Mouse (Mus musculus) liver, embryonic 14.5 days (tissue): Measurements from ENCODE around the gene Cyp2w1. TPM values are rescaled to one million over a fixed set of nuclear protein-coding genes. Genes with fewer than 3 reads are reported as not detected.

ENCODE experiments used
- ATAC-seq: fragments of 200-750 bp; cut with Nextera tagmentation; 2 replicates; pipeline ENCODE4 v1.8.0; 2017; ENCODE audit warnings: moderate number of reproducible peaks, mild to moderate bottlenecking, moderate library complexity; ENCODE audit not compliant: insufficient read depth
- DNase-seq, 3 experiments: peaks; one replicate each; pipeline ENCODE4 v3.0.0-alpha.2; 2012 to 2013; ENCODE audit warnings: low read depth in 3 of 3, low spot score in 3 of 3
- H3K27ac ChIP-seq: fragments of 300-500 bp; sonication (generic); 2 replicates; pipeline ENCODE4 v1.5.1; 2014; ENCODE audit warnings: moderate library complexity, mild to moderate bottlenecking, control low read depth, inconsistent platforms
- H3K27me3 ChIP-seq: fragments of 300-500 bp; sonication (generic); 2 replicates; pipeline ENCODE4 v1.6.1; 2014; ENCODE audit warnings: mild to moderate bottlenecking, low read length, moderate library complexity; ENCODE audit not compliant: control insufficient read depth, insufficient read depth
- H3K36me3 ChIP-seq: fragments of 300-500 bp; sonication (generic); replicated peaks from 2 replicates; pipeline ENCODE4 v1.6.1; 2014; ENCODE audit warnings: low read depth; ENCODE audit not compliant: control insufficient read depth, insufficient read depth
- H3K4me1 ChIP-seq, 2 experiments: fragments of 200-500 bp in 1 of 2; fragments of 300-500 bp in 1 of 2; sonication (generic) in 1 of 2; replicated peaks; 2 replicates each; pipeline ENCODE4 v1.6.1; 2012 to 2014; ENCODE audit warnings: antibody characterized with exemption in 1 of 2, inconsistent platforms in 1 of 2, low read length in 1 of 2; ENCODE audit not compliant: control insufficient read depth in 2 of 2, insufficient read depth in 2 of 2
- H3K4me2 ChIP-seq: fragments of 300-500 bp; sonication (generic); 2 replicates; pipeline ENCODE4 v1.6.1; 2014; ENCODE audit warnings: low read depth, mild to moderate bottlenecking, control low read depth, moderate library complexity
- H3K4me3 ChIP-seq, 2 experiments: fragments of 200-500 bp in 1 of 2; fragments of 300-500 bp in 1 of 2; sonication (generic) in 1 of 2; 2 replicates each; pipeline ENCODE4 v1.5.1; 2012 to 2014; ENCODE audit warnings: low read depth in 2 of 2, low read length in 2 of 2, mild to moderate bottlenecking in 2 of 2, control low read depth in 1 of 2, inconsistent platforms in 1 of 2, moderate library complexity in 1 of 2; ENCODE audit not compliant: insufficient read depth in 1 of 2
- H3K9ac ChIP-seq: fragments of 300-500 bp; sonication (generic); replicated peaks from 2 replicates; pipeline ENCODE4 v1.6.1; 2014; ENCODE audit warnings: mild to moderate bottlenecking, control low read depth, moderate library complexity
- H3K9me3 ChIP-seq: fragments of 300-500 bp; sonication (generic); 2 replicates; pipeline ENCODE4 v1.6.1; 2016; ENCODE audit warnings: low read length, mixed read lengths; ENCODE audit not compliant: control insufficient read depth
- CTCF ChIP-seq: IDR thresholded peaks from 2 replicates; pipeline ENCODE4 v1.5.1; 2016; ENCODE audit warnings: antibody characterized with exemption, low read depth, control low read depth
- EP300 ChIP-seq: IDR thresholded peaks from 2 replicates; pipeline ENCODE4 v1.6.1; 2016; ENCODE audit warnings: antibody characterized with exemption, low read depth
- WGBS: fragments of 180-500 bp; shearing (Covaris S2); extraction: QIAGEN DNeasy Blood & Tissue Kit; methylation state at CpG from one replicate; pipeline ENCODE4 v1.1.7; 2014; ENCODE audit not compliant: insufficient replicate concordance; 5-methylcytosine and 5-hydroxymethylcytosine counted together
- polyA plus RNA-seq, 2 experiments: library from polyadenylated mRNA; depleted of rRNA in 1 of 2; stranded (reverse) in 1 of 2; unstranded in 1 of 2; fragments of >200 nt; fragmentation: Nextera tagmentation in 1 of 2; extraction: Ambion mirVana in 1 of 2; gene quantifications; 2 replicates each; pipeline versions ENCODE4 v1.2.1 to v1.2.3; 2012 to 2014

Cyp2w1 gene
- polyA plus RNA-seq, 2 experiments: 0.03 TPM; not detected in 1

- H3K36me3 ChIP-seq: no peaks in the 10 kb centered on the region
- H3K27ac ChIP-seq: no peak within 1 kb of the TSS
- peak in 1 of 3 experiments; percentile 48 for DNase-seq
- ATAC-seq: peak; percentile 77
- H3K9me3 ChIP-seq: no peaks in the 10 kb centered on the region
- TF ChIP-seq CTCF (peak; percentile 16; the same call in 1 of the 2 replicates), EP300 (no peak)
- H3K27me3 ChIP-seq: peaks cover 11% of the 10 kb centered on the region
- peak within 1 kb of the TSS; percentile 85 for H3K4me2 ChIP-seq
- under 1% methylated on average over 61 of the region's 61 CpGs for WGBS
- H3K4me1 ChIP-seq: peaks cover 6 to 7% of the 10 kb centered on the region in 2 experiments; a peak in 3 of 4 replicates
- peak within 1 kb of the TSS; percentile 58 for H3K9ac ChIP-seq
- H3K4me3 ChIP-seq: peak within 1 kb of the TSS; percentile 41 to 71
These were observed 26.9 kb upstream of the Cyp2w1 start, which contains the start of gene Adap1 for GRCm38 (mm10) chr5:139325395-139325966. TSS of gene Adap1 (minus strand) at chr5:139325622.

GRCm38 (mm10) chr5:139326111-139326696 lies 26.2 kb upstream of the Cyp2w1 start:
- no peak for DNase-seq
- ATAC-seq: no peak
- WGBS: 54% methylated on average over 13 of the region's 13 CpGs
- peaks cover 6 to 7% of the 10 kb centered on the region in 2 experiments; a peak in 3 of 4 replicates for H3K4me1 ChIP-seq
- peaks cover 11% of the 10 kb centered on the region for H3K27me3 ChIP-seq
- no peaks in the 10 kb centered on the region for H3K36me3 ChIP-seq
- no peak overlapping the region for H3K27ac ChIP-seq
- H3K9ac ChIP-seq: no peak overlapping the region
- TF ChIP-seq CTCF (peak; percentile 36), EP300 (no peak)
- H3K9me3 ChIP-seq: no peaks in the 10 kb centered on the region
- H3K4me2 ChIP-seq: peak overlapping the region; percentile 85; the same call in 1 of the 2 replicates
- H3K4me3 ChIP-seq: no peak overlapping the region

- H3K36me3 ChIP-seq: no peaks in the 10 kb centered on the region
These were observed 25.3 kb upstream of the Cyp2w1 start for GRCm38 (mm10) chr5:139326986-139327633.

GRCm38 (mm10) chr5:139327634-139328020 lies 24.8 kb upstream of the Cyp2w1 start:
- WGBS: 15% methylated on average over 7 of the region's 7 CpGs
- ATAC-seq: no peak
- H3K9ac ChIP-seq: no peak overlapping the region
- H3K27ac ChIP-seq: no peak overlapping the region
- no peaks in the 10 kb centered on the region for H3K9me3 ChIP-seq
- no peak overlapping the region for H3K4me2 ChIP-seq
- TF ChIP-seq EP300: no peak
- no peak for TF ChIP-seq CTCF
- no peak overlapping the region for H3K4me3 ChIP-seq
- H3K4me1 ChIP-seq: peaks cover 7 to 11% of the 10 kb centered on the region in 2 experiments; a peak in 3 of 4 replicates
- no peak for DNase-seq
- peaks cover 11% of the 10 kb centered on the region for H3K27me3 ChIP-seq
- no peaks in the 10 kb centered on the region for H3K36me3 ChIP-seq

More at GRCm38 (mm10) chr5:139326986-139327633, 25.3 kb upstream of the Cyp2w1 start:
- ATAC-seq (no peak), DNase-seq (no peak)
- 60% methylated on average over 7 of the region's 7 CpGs for WGBS
- Histone ChIP-seq H3K4me2 (no peak overlapping the region), H3K9ac (no peak overlapping the region), H3K27ac (no peak overlapping the region), H3K27me3 (peaks cover 11% of the 10 kb centered on the region), H3K9me3 (no peaks in the 10 kb centered on the region), H3K4me3 (no peak overlapping the region), H3K4me1 (peaks cover 7% of the 10 kb centered on the region in 2 experiments; a peak in 3 of 4 replicates)
- TF ChIP-seq EP300 (no peak), CTCF (no peak)

- Histone ChIP-seq H3K4me3 (no peak overlapping the region), H3K4me1 (peaks cover 2 to 8% of the 10 kb centered on the region in 2 experiments; a peak in 3 of 4 replicates), H3K9me3 (no peaks in the 10 kb centered on the region), H3K27ac (no peak overlapping the region), H3K4me2 (no peak overlapping the region), H3K27me3 (no peaks in the 10 kb centered on the region), H3K9ac (no peak overlapping the region), H3K36me3 (no peaks in the 10 kb centered on the region)
- TF ChIP-seq EP300 (no peak), CTCF (no peak)
- ATAC-seq (no peak), DNase-seq (no peak)
- WGBS: 62% methylated on average over 7 of the region's 7 CpGs
These were observed 21.7 kb upstream of the Cyp2w1 start for GRCm38 (mm10) chr5:139330766-139331165.
